Mouse (Mus musculus) lung, postnatal 10 days (tissue): Measurements from ENCODE around the gene Fam204a.

Experiments
- DNase-seq: peaks from one replicate; pipeline ENCODE4 v3.0.0; 2021

The Fam204a gene

DNA sequence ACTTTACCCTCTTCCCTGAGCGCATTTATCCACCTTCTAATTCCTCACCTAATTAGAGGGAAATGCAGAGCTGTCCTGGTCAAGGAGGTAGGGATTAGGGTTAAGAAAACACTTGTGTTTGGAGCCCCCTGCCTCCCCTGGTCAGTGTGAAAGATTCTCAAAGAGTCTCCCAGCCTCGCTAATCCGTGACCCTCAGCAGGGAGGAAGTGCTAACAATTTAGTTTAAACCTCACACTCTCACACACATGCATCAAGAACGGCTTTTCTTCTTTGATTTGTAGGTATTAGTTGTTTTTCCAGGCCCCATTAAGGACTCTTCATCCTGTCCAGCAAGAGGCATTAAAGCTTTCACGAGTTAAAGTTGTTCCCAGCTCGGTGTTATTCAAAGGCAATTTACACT, 66.7 kb downstream of the Fam204a start:
- DNase-seq = no peak

DNA sequence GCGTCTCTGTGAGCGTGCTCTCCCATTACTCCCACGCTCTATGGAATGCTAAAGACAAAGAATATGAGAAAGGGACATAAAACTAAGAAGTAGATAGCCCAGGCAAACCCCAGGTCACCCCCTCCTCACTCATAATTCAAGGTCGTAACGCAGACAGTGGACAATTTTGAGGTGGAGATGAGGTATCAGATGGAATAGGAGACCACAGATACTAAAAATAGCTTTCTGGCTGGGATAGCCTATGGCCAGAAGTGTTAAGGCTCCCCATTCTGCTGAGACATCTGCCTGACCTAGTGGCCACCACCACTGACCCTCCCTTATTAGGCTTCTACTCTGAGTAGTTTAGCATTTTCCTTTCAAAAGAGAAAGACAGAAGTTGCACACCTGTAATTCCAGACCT, 71.2 kb downstream of the Fam204a start:
- DNase-seq = no peak

DNA sequence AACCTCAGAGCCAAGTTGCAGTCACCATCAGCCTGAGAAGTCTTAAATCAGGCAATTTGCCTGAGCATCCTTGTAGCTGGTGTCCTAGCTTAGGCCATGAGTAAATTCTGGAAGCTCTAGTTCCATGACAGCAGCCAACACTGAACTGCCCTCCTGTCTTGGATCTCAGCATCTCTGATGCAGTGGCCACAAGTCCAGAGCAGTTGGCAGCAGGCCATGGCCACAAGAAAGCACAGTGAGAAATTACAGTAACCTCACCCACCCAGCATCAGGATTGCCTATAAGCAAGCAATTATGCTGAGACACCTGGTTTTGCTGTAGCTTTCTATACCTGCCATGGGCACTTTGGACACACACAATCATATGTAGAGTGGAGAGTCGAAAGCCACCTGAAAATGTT, 73.4 kb downstream of the Fam204a start:
- DNase-seq = no peak

GRCm38 (mm10) chr19:60150056-60150455, 76.4 kb downstream of the Fam204a start:
- DNase-seq = no peak

- no peak for DNase-seq
These were observed 77.2 kb downstream of the Fam204a start for GRCm38 (mm10) chr19:60149078-60149960.
